Mouse (Mus musculus): Measurements from ENCODE around the gene Ctsl.
A peak's percentile ranks its signal among the peaks of the same experiment; 100 is the strongest.

GRCm38 (mm10) chr13:64319782-64320181 is 50.9 kb downstream of the Ctsl start:
- TF ChIP-seq CTCF (IDR thresholded peaks at IDR 0.05; ENCODE audit: low read depth), result peak; percentile 17; the same call in 1 of the 2 replicates
- TF ChIP-seq EP300 (IDR thresholded peaks at IDR 0.05; ENCODE audit: low read depth), result no peak

Measured in liver, postnatal 0 days (tissue).